Mouse (Mus musculus) erythroblast, embryonic 14.5 days (primary cell): ENCODE data around the gene Krtap7-1.

ENCODE experiments used
- GATA1 ChIP-seq: IDR thresholded peaks from 2 replicates; pipeline ENCODE4 v1.6.1; 2012; ENCODE audit warnings: low read length, inconsistent platforms, mixed read lengths
- TAL1 ChIP-seq: IDR thresholded peaks from 3 replicates; pipeline ENCODE4 v1.6.1; 2012; ENCODE audit warnings: low read length, inconsistent platforms, mixed read lengths

- TF ChIP-seq GATA1 (no peak), TAL1 (no peak)
Measured at GRCm38 (mm10) chr16:89477679-89478314, 30.3 kb downstream of the Krtap7-1 start.
